Mouse (Mus musculus) testis, postnatal 10 days (tissue): ENCODE data around the gene Mageb16.

Experiments used
- DNase-seq: peaks from one replicate; pipeline ENCODE4 v3.0.0; 2021; ENCODE audit warnings: low spot score

Mageb16 gene

DNA sequence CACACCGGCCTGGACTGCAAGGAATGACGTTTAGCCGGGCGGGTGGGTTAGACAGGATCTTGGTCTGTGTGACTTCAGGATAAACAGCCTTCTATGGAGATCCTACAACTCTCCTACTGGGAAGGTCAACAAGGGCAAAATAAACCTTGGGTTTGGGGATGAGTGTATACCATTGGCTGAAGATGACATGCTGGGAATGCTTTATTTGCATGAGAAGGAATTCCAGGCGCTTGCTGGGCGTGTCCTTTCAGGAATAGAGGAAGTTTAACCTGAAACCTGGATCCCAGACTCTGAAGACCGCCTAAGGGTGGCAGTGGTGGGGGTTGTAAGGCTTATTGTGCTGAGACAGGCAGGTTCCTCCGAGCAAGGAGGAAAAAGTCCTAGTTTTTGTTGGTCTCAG is at the start of gene Mageb16:
TSS of gene Mageb16 (minus strand) at position 25 of the 400 bp plus-strand sequence.
- DNase-seq: no peak

DNA sequence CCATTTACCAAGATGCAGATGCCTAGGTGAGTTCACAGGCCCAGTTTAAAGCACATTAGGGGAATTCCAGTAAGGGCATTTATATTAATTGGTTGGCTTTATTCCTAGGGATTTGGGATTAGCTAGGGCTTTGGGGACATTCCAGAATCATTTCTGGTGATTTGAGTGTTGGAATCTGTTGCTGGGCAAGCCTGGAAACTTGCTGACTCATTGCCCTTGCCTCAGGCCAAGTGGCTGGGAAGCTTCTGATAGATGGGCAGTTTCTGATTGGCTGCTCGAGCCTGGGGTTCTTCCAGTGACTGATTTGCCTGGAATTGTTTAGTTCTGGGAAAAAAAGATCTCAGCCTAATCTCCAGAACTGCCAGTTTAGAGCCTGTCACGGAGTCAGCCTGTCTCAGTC is 20.1 kb downstream of the Mageb16 start:
- DNase-seq: no peak

DNA sequence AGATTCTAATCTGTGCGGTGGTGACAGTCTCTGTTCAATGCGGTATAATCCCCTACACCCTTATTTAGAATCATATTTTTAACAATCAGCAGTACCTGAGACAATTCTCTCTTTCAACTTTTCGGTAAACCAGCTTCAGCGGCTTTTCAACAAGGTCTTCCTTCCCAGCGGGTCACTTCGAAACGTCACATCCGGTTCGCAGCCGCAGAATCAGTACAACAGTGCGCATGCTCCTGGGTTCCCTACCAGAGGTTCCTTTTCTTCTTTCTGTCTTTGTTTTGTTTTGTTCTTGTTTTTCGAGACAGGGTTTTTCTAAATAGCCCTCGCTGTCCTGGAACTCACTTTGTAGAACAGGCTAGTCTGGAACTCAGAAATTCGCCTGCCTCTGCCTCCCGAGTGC is 35.8 kb downstream of the Mageb16 start:
- no peak for DNase-seq

DNA sequence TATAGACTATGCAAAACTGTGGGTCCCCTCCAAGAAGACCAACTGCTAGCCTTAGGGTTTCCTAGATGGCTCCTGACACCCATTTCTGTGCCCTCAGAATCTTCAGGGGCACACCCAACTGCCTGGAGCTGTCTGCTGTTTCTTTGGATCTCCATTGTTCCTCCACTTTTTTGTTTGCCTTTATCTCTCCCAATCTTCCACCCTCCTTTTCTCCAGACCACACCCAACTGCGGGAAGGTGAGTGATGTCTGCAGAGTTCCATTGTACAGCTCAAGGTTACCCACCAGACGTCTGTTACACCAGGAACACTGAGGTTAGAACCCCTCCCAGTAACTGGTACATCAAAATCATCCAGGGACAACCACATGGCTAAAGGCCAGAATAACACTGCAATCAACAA is 64.8 kb downstream of the Mageb16 start:
- no peak for DNase-seq
